Mouse (Mus musculus) limb, embryonic 14.5 days (tissue): Measurements from ENCODE around the gene Tsen54. TPM values are rescaled to one million over a fixed set of nuclear protein-coding genes. Genes with fewer than 3 reads are reported as not detected.
A peak's percentile ranks its signal among the peaks of the same experiment; 100 is the strongest.

Experiments used
- ATAC-seq: fragments of 200-750 bp; cut with Nextera tagmentation; 2 replicates; pipeline ENCODE4 v1.8.0; 2017; ENCODE audit warnings: low read depth, moderate number of reproducible peaks, moderate TSS enrichment; ENCODE audit not compliant: low FRiP score
- DNase-seq: peaks from one replicate; pipeline ENCODE4 v3.0.0-alpha.2; 2015; ENCODE audit warnings: low spot score
- H3K27ac ChIP-seq: fragments of 300-500 bp; sonication (generic); replicated peaks from 2 replicates; pipeline ENCODE4 v1.5.1; 2014; ENCODE audit warnings: low read depth, mild to moderate bottlenecking, low read length, moderate library complexity, mixed read lengths
- H3K27me3 ChIP-seq: fragments of 300-500 bp; sonication (generic); 2 replicates; pipeline ENCODE4 v1.6.1; 2014; ENCODE audit warnings: low read length, mixed read lengths; ENCODE audit not compliant: control insufficient read depth, insufficient read depth
- H3K36me3 ChIP-seq: fragments of 300-500 bp; sonication (generic); 2 replicates; pipeline ENCODE4 v1.6.1; 2014; ENCODE audit warnings: mild to moderate bottlenecking, low read length, moderate library complexity, mixed read lengths; ENCODE audit not compliant: control insufficient read depth, insufficient read depth
- H3K4me1 ChIP-seq: fragments of 300-500 bp; sonication (generic); 2 replicates; pipeline ENCODE4 v1.6.1; 2014; ENCODE audit warnings: antibody characterized with exemption, low read length, mixed read lengths; ENCODE audit not compliant: control insufficient read depth, insufficient read depth
- H3K4me2 ChIP-seq: fragments of 300-500 bp; sonication (generic); replicated peaks from 2 replicates; pipeline ENCODE4 v1.6.1; 2014; ENCODE audit warnings: low read depth, mild to moderate bottlenecking, low read length, moderate library complexity; ENCODE audit not compliant: severe bottlenecking
- H3K4me3 ChIP-seq: fragments of 300-500 bp; sonication (generic); replicated peaks from 2 replicates; pipeline ENCODE4 v1.5.1; 2014; ENCODE audit warnings: low read length
- H3K9ac ChIP-seq: fragments of 300-500 bp; sonication (generic); 2 replicates; pipeline ENCODE4 v1.6.1; 2014; ENCODE audit warnings: mild to moderate bottlenecking, low read depth, low read length, moderate library complexity; ENCODE audit not compliant: severe bottlenecking
- H3K9me3 ChIP-seq: fragments of 300-500 bp; sonication (generic); 2 replicates; pipeline ENCODE4 v1.6.1; 2016; ENCODE audit warnings: low read length; ENCODE audit not compliant: control insufficient read depth
- POLR2A ChIP-seq: fragments of 200-500 bp; IDR thresholded peaks from 2 replicates; pipeline ENCODE4 v1.8.0; 2012; ENCODE audit warnings: inconsistent platforms, mild to moderate bottlenecking, moderate library complexity, borderline replicate concordance; ENCODE audit not compliant: insufficient read depth, insufficient read length; ENCODE audit errors: extremely low read depth
- WGBS: fragments of 180-500 bp; shearing (Covaris S2); extraction: QIAGEN DNeasy Blood & Tissue Kit; methylation state at CpG from one replicate; pipeline ENCODE4 v1.1.7; 2014; 5-methylcytosine and 5-hydroxymethylcytosine counted together
- polyA plus RNA-seq, 2 experiments: library from polyadenylated mRNA; depleted of rRNA in 1 of 2; stranded (reverse) in 1 of 2; unstranded in 1 of 2; fragments of >200 nt; fragmentation: Nextera tagmentation in 1 of 2; extraction: Ambion mirVana in 1 of 2; gene quantifications; 2 replicates each; pipeline versions ENCODE4 v1.2.1 to v1.2.3; 2012 to 2014

Tsen54 gene
- 32.6 and 40.0 TPM in 2 replicates for polyA plus RNA-seq (2012; rRNA removed)
- polyA plus RNA-seq (2014; fragmentation: Nextera tagmentation; extraction: Ambion mirVana), result 28.1 and 30.2 TPM in 2 replicates

GRCm38 (mm10) chr11:115814605-115815450, at the start of gene Tsen54:
Gene Tsen54 (plus strand): TSS chr11:115814724.
- TF ChIP-seq POLR2A, result 0 out of 2 replicates have a peak, but pooled peaks have one; percentile 22
- DNase-seq, result peak; percentile 78
- Histone ChIP-seq H3K4me1 (peaks cover 38% of the 10 kb centered on the region), H3K4me3 (peak within 1 kb of the TSS; percentile 92), H3K36me3 (peaks cover 33% of the 10 kb centered on the region), H3K27me3 (no peaks in the 10 kb centered on the region), H3K9ac (peak within 1 kb of the TSS; percentile 77), H3K27ac (no peak within 1 kb of the TSS), H3K9me3 (no peaks in the 10 kb centered on the region), H3K4me2 (peak within 1 kb of the TSS; percentile 97)
- WGBS, result 1% methylated on average over 65 of the region's 84 CpGs
- ATAC-seq, result peak; percentile 35

- Histone ChIP-seq H3K36me3 (no peaks in the 10 kb centered on the region), H3K4me2 (peak within 1 kb of the TSS; percentile 66), H3K4me1 (peaks cover 11% of the 10 kb centered on the region), H3K9me3 (no peaks in the 10 kb centered on the region), H3K27me3 (no peaks in the 10 kb centered on the region), H3K9ac (peak within 1 kb of the TSS; percentile 95), H3K4me3 (peak within 1 kb of the TSS; percentile 80), H3K27ac (peak within 1 kb of the TSS; percentile 90)
- WGBS, result 0% methylated on average over 32 of the region's 32 CpGs
- TF ChIP-seq POLR2A, result peak; percentile 92; the same call in 1 of the 2 replicates
- ATAC-seq (peak; percentile 97), DNase-seq (peak; percentile 99)
These were observed 49.4 kb upstream of the Tsen54 start, which contains the start of gene Tmem94 for GRCm38 (mm10) chr11:115765103-115765606. Gene Tmem94 (plus strand): TSS chr11:115765433.

- DNase-seq, result peak; percentile 25
- Histone ChIP-seq H3K27me3 (no peaks in the 10 kb centered on the region), H3K4me2 (peak overlapping the region; percentile 66), H3K4me1 (peaks cover 11% of the 10 kb centered on the region), H3K9me3 (no peaks in the 10 kb centered on the region), H3K36me3 (no peaks in the 10 kb centered on the region), H3K27ac (peak overlapping the region; percentile 90), H3K9ac (peak overlapping the region; percentile 95), H3K4me3 (peak overlapping the region; percentile 80)
- 0 out of 2 replicates have a peak, but pooled peaks have one; percentile 15 for TF ChIP-seq POLR2A
- peak; percentile 75 for ATAC-seq
- under 1% methylated on average over 23 of the region's 34 CpGs for WGBS
These were observed 48.9 kb upstream of the Tsen54 start for GRCm38 (mm10) chr11:115765607-115766141.

- 38% methylated on average over 13 of the region's 13 CpGs for WGBS
These were observed 48.1 kb upstream of the Tsen54 start for GRCm38 (mm10) chr11:115766356-115766943.

GRCm38 (mm10) chr11:115766981-115767380, 47.5 kb upstream of the Tsen54 start:
- peak overlapping the region; percentile 95; the same call in 1 of the 2 replicates for H3K9ac ChIP-seq
- no peak overlapping the region for H3K27ac ChIP-seq
- H3K4me3 ChIP-seq, result peak overlapping the region; percentile 80; the same call in 1 of the 2 replicates
- H3K4me2 ChIP-seq, result no peak overlapping the region
- H3K36me3 ChIP-seq, result no peaks in the 10 kb centered on the region
- ATAC-seq, result no peak
- H3K4me1 ChIP-seq, result peaks cover 11% of the 10 kb centered on the region
- TF ChIP-seq POLR2A, result no peak
- 91% methylated on average over 8 of the region's 8 CpGs for WGBS
- no peaks in the 10 kb centered on the region for H3K9me3 ChIP-seq
- DNase-seq, result no peak
- H3K27me3 ChIP-seq, result no peaks in the 10 kb centered on the region

More at GRCm38 (mm10) chr11:115766356-115766943, 48.1 kb upstream of the Tsen54 start:
- ATAC-seq, result no peak
- H3K4me3 ChIP-seq, result peak overlapping the region; percentile 80
- no peak for TF ChIP-seq POLR2A
- H3K36me3 ChIP-seq, result no peaks in the 10 kb centered on the region
- H3K4me1 ChIP-seq, result peaks cover 11% of the 10 kb centered on the region
- H3K9me3 ChIP-seq, result no peaks in the 10 kb centered on the region
- H3K4me2 ChIP-seq, result peak overlapping the region; percentile 66
- peak overlapping the region; percentile 90 for H3K27ac ChIP-seq
- no peak for DNase-seq
- no peaks in the 10 kb centered on the region for H3K27me3 ChIP-seq
- peak overlapping the region; percentile 95 for H3K9ac ChIP-seq
